Mouse (Mus musculus) thymus, postnatal 10 days (tissue): ENCODE measurements around the gene Fam186a.
"Not testable (repeated sequence)": the region's sequence is repeated elsewhere in the genome, so short reads cannot be mapped to it uniquely, and the experiment has no call there.

Experiments
- DNase-seq, 2 experiments: peaks; one replicate each; pipeline ENCODE4 v3.0.0; 2021; ENCODE audit warnings: low spot score in 2 of 2

The Fam186a gene

GRCm38 (mm10) chr15:99934501-99934900 lies 32.4 kb downstream of the Fam186a start:
- no peak for DNase-seq

- no peak for DNase-seq
These were observed 35.6 kb downstream of the Fam186a start for GRCm38 (mm10) chr15:99931231-99931630.

GRCm38 (mm10) chr15:99919601-99920158 lies 47.2 kb downstream of the Fam186a start:
- DNase-seq = no peak

- no peak for DNase-seq
These were observed 49.6 kb downstream of the Fam186a start for GRCm38 (mm10) chr15:99917264-99917663.

- no peak for DNase-seq
These were observed 52.2 kb downstream of the Fam186a start for GRCm38 (mm10) chr15:99914613-99915012.

- DNase-seq = no peak
These were observed 55.1 kb downstream of the Fam186a start for GRCm38 (mm10) chr15:99911785-99912184.

- not testable (repeated sequence) for DNase-seq
These were observed 57.4 kb downstream of the Fam186a start for GRCm38 (mm10) chr15:99909339-99909996.

GRCm38 (mm10) chr15:99907514-99907913 lies 59.3 kb downstream of the Fam186a start:
- DNase-seq = no peak

- DNase-seq = no peak
These were observed 59.8 kb downstream of the Fam186a start for GRCm38 (mm10) chr15:99907041-99907440.

- no peak for DNase-seq
These were observed 62.0 kb downstream of the Fam186a start for GRCm38 (mm10) chr15:99904841-99905240.

GRCm38 (mm10) chr15:99904333-99904732 lies 62.5 kb downstream of the Fam186a start:
- peak in 1 of 2 experiments; percentile 29 for DNase-seq

- no peak for DNase-seq
These were observed 63.6 kb downstream of the Fam186a start for GRCm38 (mm10) chr15:99903227-99903626.

GRCm38 (mm10) chr15:99902786-99903185 lies 64.1 kb downstream of the Fam186a start:
- no peak for DNase-seq

- no peak for DNase-seq
These were observed 70.2 kb downstream of the Fam186a start for GRCm38 (mm10) chr15:99896621-99897020.

GRCm38 (mm10) chr15:99891355-99891754 lies 75.5 kb downstream of the Fam186a start:
- no peak for DNase-seq

- DNase-seq = no peak
These were observed 76.2 kb downstream of the Fam186a start for GRCm38 (mm10) chr15:99890412-99891236.

GRCm38 (mm10) chr15:99889275-99889874 lies 77.5 kb downstream of the Fam186a start:
- DNase-seq = no peak

- DNase-seq = not testable (repeated sequence)
These were observed 79.7 kb downstream of the Fam186a start for GRCm38 (mm10) chr15:99887130-99887529.

- no peak for DNase-seq
These were observed 82.8 kb downstream of the Fam186a start for GRCm38 (mm10) chr15:99884038-99884437.

- no peak for DNase-seq
These were observed 88.3 kb downstream of the Fam186a start for GRCm38 (mm10) chr15:99878541-99878940.

GRCm38 (mm10) chr15:99875334-99875869 lies 91.5 kb downstream of the Fam186a start, which contains the start of gene Lima1:
Gene Lima1, minus strand, starts transcription at chr15:99875456.
- peak; percentile 67 to 83 for DNase-seq
